Mouse (Mus musculus): ENCODE data around the gene Fggy.

GRCm38 (mm10) chr4:95634903-95635302 lies 77.6 kb downstream of the Fggy start:
- TF ChIP-seq CTCF (IDR thresholded peaks at IDR 0.05; ENCODE audit: extremely low read depth, insufficient read depth, insufficient read length, insufficient replicate concordance), result no peak
- no peak for TF ChIP-seq POLR2A (IDR thresholded peaks at IDR 0.05; ENCODE audit: low read depth, low read length)
